20 mouse cellular contexts compared by ENCODE assay signal in the genomic region with DNA sequence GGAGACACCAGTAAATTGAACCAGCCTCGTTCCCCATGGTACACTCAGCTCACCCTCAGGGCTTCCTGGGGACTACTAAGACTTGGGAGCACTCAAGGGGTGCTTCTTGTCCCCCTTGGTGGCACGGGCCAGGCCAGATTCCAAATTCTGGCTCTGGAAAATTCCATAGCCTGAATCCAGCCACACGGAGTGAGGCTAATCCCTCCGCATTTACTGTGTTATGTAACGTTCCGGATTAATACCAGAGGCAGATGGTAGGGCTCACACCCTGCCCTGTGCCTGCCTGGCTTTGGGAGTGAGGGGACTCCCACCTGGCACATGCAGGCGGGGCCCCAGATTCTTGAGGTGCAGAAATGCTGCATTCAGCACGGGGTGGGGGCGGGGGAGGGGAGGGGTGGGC. TPM values are rescaled to one million over a fixed set of nuclear protein-coding genes. Genes with fewer than 3 reads are reported as not detected.
DNase-seq lines count a peak whose midpoint lies in the region; ATAC-seq and TF ChIP-seq lines count a peak whose summit lies in the region.
"Had no signal": no experiment of that assay in that cellular context is flagged by ENCODE, and none has a peak within 500 bp of the region (broad histone marks: within the 10 kb centered on the region; RNA-seq: fewer than 3 reads in every experiment).

No protein-coding gene starts in this region.

- peak; percentile 84 for TF ChIP-seq POLR2A in cerebellum, adult 2 months (IDR thresholded peaks at IDR 0.05; ENCODE audit: borderline replicate concordance, insufficient read depth, low read length)

- H3K9ac ChIP-seq in midbrain, embryonic 14.5 days (replicated peaks; ENCODE audit: low read length), result no peak overlapping the region
- H3K9ac ChIP-seq in stomach, postnatal 0 days (ENCODE audit: low read length), result 0 out of 2 replicates have a peak overlapping the region, but pooled peaks have one; percentile 8
- H3K9ac ChIP-seq: embryonic facial prominence, embryonic 15.5 days; liver, embryonic 14.5 days; midbrain, embryonic 13.5 days had no signal

- H3K36me3 ChIP-seq in midbrain, embryonic 10.5 days, result no peaks in the 10 kb centered on the region
- no peaks in the 10 kb centered on the region for H3K36me3 ChIP-seq in midbrain, embryonic 14.5 days (ENCODE audit: control insufficient read depth, insufficient read depth, low read length)
- no peaks in the 10 kb centered on the region for H3K36me3 ChIP-seq in stomach, postnatal 0 days (ENCODE audit: control insufficient read depth, insufficient read depth, low read length)
- H3K36me3 ChIP-seq: embryonic facial prominence, embryonic 15.5 days; forebrain, embryonic 10.5 days; heart, embryonic 10.5 days; midbrain, embryonic 13.5 days had no signal

- H3K27me3 ChIP-seq in midbrain, embryonic 10.5 days (ENCODE audit: low read depth, poor library complexity, severe bottlenecking), result peaks cover 100% of the 10 kb centered on the region
- peaks cover 56% of the 10 kb centered on the region for H3K27me3 ChIP-seq in midbrain, embryonic 14.5 days (ENCODE audit: control insufficient read depth, insufficient read depth, low read length)
- H3K27me3 ChIP-seq in cerebellum, adult 2 months (ENCODE audit: control insufficient read depth, insufficient read depth, low read length), result no peaks in the 10 kb centered on the region
- peaks cover 17% of the 10 kb centered on the region for H3K27me3 ChIP-seq in stomach, postnatal 0 days (ENCODE audit: control insufficient read depth, insufficient read depth, low read length)

- DNase-seq in midbrain, embryonic 10.5 days (ENCODE audit: low spot score), result no peak
- no peak for DNase-seq in midbrain, embryonic 14.5 days
- peak; percentile 83 to 86 for DNase-seq in cerebellum, adult 2 months
- DNase-seq in cerebellum, postnatal 36 days, result peak; percentile 71 to 74
- DNase-seq in stomach, postnatal 0 days (ENCODE audit: low spot score), result no peak
- no peak for DNase-seq in thymus, postnatal 25 days
- DNase-seq in spleen, postnatal 14 days (ENCODE audit: low spot score in 2 of 2), result no peak
- DNase-seq: embryo, embryonic 11 days; gastrocnemius, postnatal 25 days; heart, postnatal 14 days; kidney, adult 8-10 months; kidney, postnatal 25 days; right cerebral cortex, postnatal 25 days had no signal

- H3K4me1 ChIP-seq in midbrain, embryonic 10.5 days, result peaks cover 38% of the 10 kb centered on the region
- H3K4me1 ChIP-seq in midbrain, embryonic 14.5 days (ENCODE audit: control insufficient read depth, insufficient read depth, low read length), result peaks cover 7% of the 10 kb centered on the region; the same call in 1 of the 2 replicates
- H3K4me1 ChIP-seq in cerebellum, adult 2 months (ENCODE audit: control insufficient read depth, insufficient read depth, low read length), result peaks cover 12% of the 10 kb centered on the region; the same call in 1 of the 2 replicates
- H3K4me1 ChIP-seq in stomach, postnatal 0 days (replicated peaks; ENCODE audit: control insufficient read depth, insufficient read depth), result no peaks in the 10 kb centered on the region

- peak overlapping the region; percentile 47; the same call in 1 of the 2 replicates for H3K4me3 ChIP-seq in midbrain, embryonic 10.5 days
- no peak overlapping the region for H3K4me3 ChIP-seq in midbrain, embryonic 14.5 days (replicated peaks; ENCODE audit: low read depth, low read length)
- peak overlapping the region; percentile 78 for H3K4me3 ChIP-seq in cerebellum, adult 2 months (replicated peaks; ENCODE audit: insufficient read depth, low read depth, low read length)
- H3K4me3 ChIP-seq in stomach, postnatal 0 days (ENCODE audit: low read depth, low read length), result no peak overlapping the region
- H3K4me3 ChIP-seq: myocyte had no signal

- no peak for ATAC-seq in midbrain, embryonic 14.5 days (ENCODE audit: low FRiP score, low TSS enrichment)
- ATAC-seq in stomach, postnatal 0 days (ENCODE audit: low FRiP score, low TSS enrichment), result no peak
- ATAC-seq: midbrain, embryonic 13.5 days had no signal

- no peak for TF ChIP-seq EP300 in stomach, postnatal 0 days (optimal IDR thresholded peaks at IDR 0.05)

- no peak for TF ChIP-seq CTCF in cerebellum, adult 2 months (IDR thresholded peaks at IDR 0.05; ENCODE audit: borderline replicate concordance, insufficient read depth, low read depth, low read length)
- no peak for TF ChIP-seq CTCF in stomach, postnatal 0 days (IDR thresholded peaks at IDR 0.05; ENCODE audit: low read depth)

- 9% methylated on average over 9 of the region's 9 CpGs for WGBS in midbrain, embryonic 10.5 days
- 5% methylated on average over 9 of the region's 9 CpGs for WGBS in midbrain, embryonic 14.5 days
- 4% methylated on average over 9 of the region's 9 CpGs for WGBS in cerebellum, adult 2 months
- WGBS in stomach, postnatal 0 days, result 14% methylated on average over 9 of the region's 9 CpGs

- H3K9me3 ChIP-seq in midbrain, embryonic 10.5 days (replicated peaks), result no peaks in the 10 kb centered on the region
- no peaks in the 10 kb centered on the region for H3K9me3 ChIP-seq in midbrain, embryonic 14.5 days (ENCODE audit: control insufficient read depth, low read length)
- H3K9me3 ChIP-seq in stomach, postnatal 0 days (ENCODE audit: control insufficient read depth, low read length), result no peaks in the 10 kb centered on the region
- H3K9me3 ChIP-seq: embryonic facial prominence, embryonic 15.5 days; forebrain, embryonic 10.5 days; heart, embryonic 10.5 days; midbrain, embryonic 13.5 days had no signal

- H3K4me2 ChIP-seq in midbrain, embryonic 14.5 days (ENCODE audit: low read length), result no peak overlapping the region
- H3K4me2 ChIP-seq in stomach, postnatal 0 days (replicated peaks; ENCODE audit: low read depth), result no peak overlapping the region

- no peak overlapping the region for H3K27ac ChIP-seq in midbrain, embryonic 10.5 days (replicated peaks)
- H3K27ac ChIP-seq in midbrain, embryonic 14.5 days (replicated peaks; ENCODE audit: low read depth, low read length), result no peak overlapping the region
- H3K27ac ChIP-seq in cerebellum, adult 2 months (ENCODE audit: insufficient read depth, low read length), result peak overlapping the region; percentile 98
- no peak overlapping the region for H3K27ac ChIP-seq in stomach, postnatal 0 days (replicated peaks)
- H3K27ac ChIP-seq: embryonic facial prominence, embryonic 15.5 days; forebrain, embryonic 10.5 days; heart, embryonic 10.5 days; hindbrain, embryonic 14.5 days; liver, embryonic 14.5 days; midbrain, embryonic 13.5 days had no signal

RNA-seq across cellular contexts. Expression of gene Plk5, which starts 0.8 kb away (rescaled TPM):
- 0.12 and 0.32 TPM in 2 replicates for polyA plus RNA-seq in midbrain, embryonic 10.5 days (2016; fragmentation: Nextera tagmentation; extraction: Ambion mirVana)
- 2.9 and 3.2 TPM in 2 replicates for polyA plus RNA-seq in midbrain, embryonic 14.5 days (2014; fragmentation: Nextera tagmentation; extraction: Ambion mirVana)
- polyA plus RNA-seq in cerebellum, adult 2 months (2012; rRNA removed), result 145 and 151 TPM in 2 replicates
- polyA plus RNA-seq in stomach, postnatal 0 days (2015; fragmentation: Nextera tagmentation; extraction: Ambion mirVana), result 0.07 TPM in 2 replicates

RNA-seq across cellular contexts. Expression of gene Adamtsl5, which starts 7.2 kb away (rescaled TPM):
- polyA plus RNA-seq in midbrain, embryonic 10.5 days (2016; fragmentation: Nextera tagmentation; extraction: Ambion mirVana), result 0.48 and 0.91 TPM in 2 replicates
- polyA plus RNA-seq in midbrain, embryonic 14.5 days (2014; fragmentation: Nextera tagmentation; extraction: Ambion mirVana), result 0.26 TPM in 1 of 2 replicates, not detected in the other
- polyA plus RNA-seq in cerebellum, adult 2 months (2012; rRNA removed), result 7.9 and 10.8 TPM in 2 replicates
- polyA plus RNA-seq in stomach, postnatal 0 days (2015; fragmentation: Nextera tagmentation; extraction: Ambion mirVana), result 12.2 and 12.8 TPM in 2 replicates

RNA-seq across cellular contexts. Expression of gene Reep6, which starts 25.7 kb away (rescaled TPM):
- polyA plus RNA-seq in midbrain, embryonic 10.5 days (2016; fragmentation: Nextera tagmentation; extraction: Ambion mirVana), result 9.1 and 11.5 TPM in 2 replicates
- polyA plus RNA-seq in midbrain, embryonic 14.5 days (2014; fragmentation: Nextera tagmentation; extraction: Ambion mirVana), result 5.3 and 7.3 TPM in 2 replicates
- 9.0 and 10.3 TPM in 2 replicates for polyA plus RNA-seq in cerebellum, adult 2 months (2012; rRNA removed)
- polyA plus RNA-seq in stomach, postnatal 0 days (2015; fragmentation: Nextera tagmentation; extraction: Ambion mirVana), result 13.5 and 17.6 TPM in 2 replicates

RNA-seq across cellular contexts. Expression of gene Pcsk4, which starts 26.1 kb away (rescaled TPM):
- 3.3 and 4.2 TPM in 2 replicates for polyA plus RNA-seq in midbrain, embryonic 10.5 days (2016; fragmentation: Nextera tagmentation; extraction: Ambion mirVana)
- 2.5 and 3.5 TPM in 2 replicates for polyA plus RNA-seq in midbrain, embryonic 14.5 days (2014; fragmentation: Nextera tagmentation; extraction: Ambion mirVana)
- polyA plus RNA-seq in cerebellum, adult 2 months (2012; rRNA removed), result 13.7 and 14.1 TPM in 2 replicates
- 2.2 and 2.3 TPM in 2 replicates for polyA plus RNA-seq in stomach, postnatal 0 days (2015; fragmentation: Nextera tagmentation; extraction: Ambion mirVana)

RNA-seq across cellular contexts. Expression of gene Mex3d, which starts 32.0 kb away (rescaled TPM):
- polyA plus RNA-seq in midbrain, embryonic 10.5 days (2016; fragmentation: Nextera tagmentation; extraction: Ambion mirVana), result 6.3 and 6.4 TPM in 2 replicates
- polyA plus RNA-seq in midbrain, embryonic 14.5 days (2014; fragmentation: Nextera tagmentation; extraction: Ambion mirVana), result 17.3 and 28.2 TPM in 2 replicates
- polyA plus RNA-seq in cerebellum, adult 2 months (2012; rRNA removed), result 16.1 and 16.2 TPM in 2 replicates
- polyA plus RNA-seq in stomach, postnatal 0 days (2015; fragmentation: Nextera tagmentation; extraction: Ambion mirVana), result 4.1 and 4.5 TPM in 2 replicates

Comparison
In these comparisons a context has a peak if more than half of its experiments do, and no peak if none do; other contexts are left out.
1. H3K4me3 ChIP-seq: peak in midbrain, embryonic 10.5 days (single experiment) and cerebellum, adult 2 months (single experiment); none in midbrain, embryonic 14.5 days (single experiment) and stomach, postnatal 0 days (single experiment).
2. DNase-seq: peak in cerebellum, adult 2 months (2 of 2) and cerebellum, postnatal 36 days (2 of 2); none in midbrain, embryonic 10.5 days (single experiment), midbrain, embryonic 14.5 days (single experiment), stomach, postnatal 0 days (single experiment), thymus, postnatal 25 days (single experiment) and spleen, postnatal 14 days (0 of 2).
3. RNA of gene Plk5, which starts 0.8 kb away (polyA plus RNA-seq): 145 to 151 TPM in cerebellum, adult 2 months; 2.9 to 3.2 TPM in midbrain, embryonic 14.5 days, 0.12 to 0.32 TPM in midbrain, embryonic 10.5 days and 0.07 TPM in stomach, postnatal 0 days; every median in the first group is over 10 times any median in the second.